In genomic region chr14:88801328-88801727, GRCm38 (mm10) we compare ENCODE assay signal across 26 mouse cellular contexts.
"Had no signal": no experiment of that assay in that cellular context is flagged by ENCODE, and none has a peak within 500 bp of the region (broad histone marks: within the 10 kb centered on the region; RNA-seq: fewer than 3 reads in every experiment).

No protein-coding gene starts in this region.

- H3K4me1 ChIP-seq: heart, embryonic 10.5 days; heart, embryonic 12.5 days; hindbrain, embryonic 10.5 days; hindbrain, embryonic 12.5 days; intestine, embryonic 15.5 days; limb, embryonic 13.5 days; limb, embryonic 15.5 days; liver, embryonic 12.5 days had no signal

- H3K4me2 ChIP-seq: heart, embryonic 12.5 days; hindbrain, embryonic 12.5 days; hindbrain, embryonic 14.5 days; intestine, embryonic 15.5 days; limb, embryonic 13.5 days; limb, embryonic 15.5 days; liver, embryonic 12.5 days had no signal

- ATAC-seq: hindbrain, embryonic 16.5 days; inflammation-experienced regulatory T-cells, adult 6 months; intestine, embryonic 15.5 days; intestine, postnatal 0 days; liver, embryonic 12.5 days had no signal

- DNase-seq: gastrocnemius, adult 2 months; gastrocnemius, postnatal 10 days; gastrocnemius, postnatal 25 days; heart, adult 18-20 months; heart, postnatal 10 days; heart, postnatal 4 days; kidney, adult 18-20 months; kidney, adult 8-10 months; kidney, postnatal 10 days; kidney, postnatal 25 days; kidney, postnatal 4 days; layer of hippocampus, postnatal 36 days; left cerebral cortex, postnatal 4 days had no signal

- H3K4me3 ChIP-seq: gastrocnemius, adult 2 months; heart, embryonic 10.5 days; heart, embryonic 12.5 days; hindbrain, embryonic 10.5 days; hindbrain, embryonic 12.5 days; intestine, embryonic 15.5 days; limb, embryonic 13.5 days; limb, embryonic 15.5 days; liver, embryonic 12.5 days had no signal

- H3K27ac ChIP-seq: gastrocnemius, adult 2 months; heart, embryonic 10.5 days; hindbrain, embryonic 10.5 days; hindbrain, embryonic 12.5 days; hindbrain, embryonic 14.5 days; intestine, embryonic 15.5 days; limb, embryonic 13.5 days; limb, embryonic 15.5 days; liver, embryonic 12.5 days; liver, embryonic 14.5 days had no signal

- H3K27me3 ChIP-seq: heart, embryonic 12.5 days; hindbrain, embryonic 12.5 days; intestine, embryonic 15.5 days; limb, embryonic 13.5 days; limb, embryonic 15.5 days; liver, embryonic 12.5 days had no signal

- H3K9me3 ChIP-seq: heart, embryonic 10.5 days; heart, embryonic 12.5 days; hindbrain, embryonic 10.5 days; hindbrain, embryonic 12.5 days; intestine, embryonic 15.5 days; limb, embryonic 13.5 days; limb, embryonic 15.5 days; liver, embryonic 12.5 days had no signal

- H3K36me3 ChIP-seq: heart, embryonic 10.5 days; heart, embryonic 12.5 days; hindbrain, embryonic 10.5 days; hindbrain, embryonic 12.5 days; intestine, embryonic 15.5 days; limb, embryonic 13.5 days; limb, embryonic 15.5 days; liver, embryonic 12.5 days had no signal

- H3K9ac ChIP-seq: heart, embryonic 12.5 days; hindbrain, embryonic 12.5 days; hindbrain, embryonic 14.5 days; intestine, embryonic 15.5 days; limb, embryonic 13.5 days; limb, embryonic 15.5 days; liver, embryonic 12.5 days; liver, embryonic 14.5 days had no signal
